Mouse (Mus musculus): ENCODE measurements at regions not wholly inside any gene's neighbourhood (a gene's known extent, or its start where the extent isn't known, plus 50 kb on each side); places are given as distances from the start of the nearest gene placed in this dataset.

- no peak for DNase-seq (ENCODE audit: low spot score in 2 of 2)
These were observed 114.1 kb upstream of the Tle3 start for GRCm38 (mm10) chr9:61258100-61258499.

GRCm38 (mm10) chr9:61259421-61260174 lies 112.6 kb upstream of the Tle3 start:
- no peak for DNase-seq (ENCODE audit: low spot score in 2 of 2)

- DNase-seq (ENCODE audit: low spot score in 2 of 2) = no peak
These were observed 110.9 kb upstream of the Tle3 start for GRCm38 (mm10) chr9:61261263-61261662.

- DNase-seq (ENCODE audit: low spot score in 2 of 2) = no peak
These were observed 110.3 kb upstream of the Tle3 start for GRCm38 (mm10) chr9:61261739-61262333.

- no peak for DNase-seq (ENCODE audit: low spot score in 2 of 2)
These were observed 108.8 kb upstream of the Tle3 start for GRCm38 (mm10) chr9:61263335-61263734.

- DNase-seq (ENCODE audit: low spot score in 2 of 2) = no peak
These were observed 106.7 kb upstream of the Tle3 start for GRCm38 (mm10) chr9:61265466-61265865.

- no peak for DNase-seq (ENCODE audit: low spot score in 2 of 2)
These were observed 105.2 kb upstream of the Tle3 start for GRCm38 (mm10) chr9:61266992-61267391.

- peak in 1 of 2 experiments; percentile 15 for DNase-seq (ENCODE audit: low spot score in 2 of 2)
These were observed 104.6 kb upstream of the Tle3 start for GRCm38 (mm10) chr9:61267541-61267940.

GRCm38 (mm10) chr9:61268162-61268561 lies 104.0 kb upstream of the Tle3 start:
- DNase-seq (ENCODE audit: low spot score in 2 of 2) = no peak

GRCm38 (mm10) chr9:61268681-61269080 lies 103.5 kb upstream of the Tle3 start:
- DNase-seq (ENCODE audit: low spot score in 2 of 2) = no peak

- no peak for DNase-seq (ENCODE audit: low spot score in 2 of 2)
These were observed 102.9 kb upstream of the Tle3 start for GRCm38 (mm10) chr9:61269151-61269870.

GRCm38 (mm10) chr9:61271243-61271642 lies 100.9 kb upstream of the Tle3 start:
- DNase-seq (ENCODE audit: low spot score in 2 of 2) = no peak

GRCm38 (mm10) chr9:61271769-61272352 lies 100.3 kb upstream of the Tle3 start:
- no peak for DNase-seq (ENCODE audit: low spot score in 2 of 2)

- no peak for DNase-seq (ENCODE audit: low spot score in 2 of 2)
These were observed 98.1 kb upstream of the Tle3 start for GRCm38 (mm10) chr9:61274020-61274419.

- DNase-seq (ENCODE audit: low spot score in 2 of 2) = peak; percentile 35 to 49
These were observed 94.6 kb upstream of the Tle3 start for GRCm38 (mm10) chr9:61277369-61278215.

GRCm38 (mm10) chr9:61278216-61278758 lies 93.9 kb upstream of the Tle3 start:
- DNase-seq (ENCODE audit: low spot score in 2 of 2) = peak; percentile 9 to 42

GRCm38 (mm10) chr9:61279044-61279543 lies 93.1 kb upstream of the Tle3 start:
- no peak for DNase-seq (ENCODE audit: low spot score in 2 of 2)

- no peak for DNase-seq (ENCODE audit: low spot score in 2 of 2)
These were observed 91.1 kb upstream of the Tle3 start for GRCm38 (mm10) chr9:61280856-61281582.

- no peak for DNase-seq (ENCODE audit: low spot score in 2 of 2)
These were observed 88.9 kb upstream of the Tle3 start for GRCm38 (mm10) chr9:61283311-61283710.
